Mouse (Mus musculus) T-cell, adult 66 days (primary cell): ENCODE results near the gene Pdk2. TPM values are rescaled to one million over a fixed set of nuclear protein-coding genes. Genes with fewer than 3 reads are reported as not detected.

Experiments
- total RNA-seq, 2 experiments: library from RNA; stranded (reverse); gene quantifications; 3 replicates in 1 of 2; 4 replicates in 1 of 2; pipeline ENCODE4 v1.2.4; 2023

The Pdk2 gene
- total RNA-seq: 10 to 100 TPM; 13.1 to 15.1 TPM

GRCm38 (mm10) chr11:95041139-95041609, at the start of gene Pdk2:
Gene Pdk2, minus strand, starts transcription at chr11:95041354.

GRCm38 (mm10) chr11:95076536-95077111, 35.5 kb upstream of the Pdk2 start, which contains the start of gene Itga3:
Gene Itga3, minus strand, starts transcription at chr11:95076801.

GRCm38 (mm10) chr11:95009629-95010014, 31.5 kb downstream of the Pdk2 start, which contains the start of gene Samd14:
Gene Samd14, plus strand, starts transcription at chr11:95009879.

DNA sequence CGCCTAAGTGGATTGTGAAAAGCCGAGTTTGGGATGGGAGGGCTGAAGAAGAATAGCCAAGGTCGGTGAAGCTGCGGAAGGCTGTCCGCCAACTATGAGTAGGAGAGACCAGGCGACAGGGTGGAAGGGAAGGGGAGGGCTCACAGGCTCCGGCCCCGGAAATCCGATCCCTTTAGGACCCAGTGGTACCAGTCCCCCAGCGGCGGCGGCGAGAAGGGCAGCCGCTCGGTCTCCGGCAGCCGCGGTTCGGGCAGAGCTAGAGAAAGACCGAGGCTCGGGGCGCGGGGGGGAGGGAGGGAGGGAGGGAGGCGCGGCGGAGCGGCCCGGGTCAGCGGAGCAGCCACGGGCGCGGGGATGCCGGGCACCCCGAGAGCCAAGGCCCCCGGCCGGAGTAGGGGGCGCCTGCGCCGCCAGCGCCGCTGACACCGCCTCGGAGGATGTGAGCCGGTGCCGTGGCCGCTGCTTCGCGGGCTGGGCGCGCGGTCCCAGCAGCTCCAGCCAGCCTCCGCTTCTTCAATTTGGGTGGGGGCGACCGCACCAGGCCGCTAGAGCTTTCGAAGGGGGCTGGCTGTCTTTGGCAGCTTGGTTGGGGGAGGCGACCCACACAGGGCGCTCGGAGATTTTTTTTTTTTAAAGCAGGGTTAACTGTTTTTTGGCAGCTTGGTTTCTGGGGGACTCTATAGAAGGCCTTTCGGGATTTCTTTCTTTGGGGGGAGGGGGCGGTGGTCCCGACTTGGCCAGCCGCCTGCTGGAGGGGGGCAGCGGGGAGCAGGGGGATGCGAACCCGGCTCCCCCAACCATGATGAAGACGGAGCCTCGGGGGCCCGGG, 50.2 kb downstream of the Pdk2 start, which contains the start of gene Ppp1r9b:
Gene Ppp1r9b (plus strand): TSS at position 287 of the 829 bp plus-strand sequence.

Other genes with a start within 250 kb of the Pdk2 start
- gene Col1a1, start 105.1 kb downstream of the Pdk2 start, total RNA-seq: 1 to 10 TPM; 1.5 to 1.8 TPM
- gene Hils1, start 73.8 kb downstream of the Pdk2 start, total RNA-seq: not detected
- not detected for gene Sgca, start 65.0 kb downstream of the Pdk2 start, total RNA-seq
- 100 to 1,000 TPM; 172 to 178 TPM for gene Ppp1r9b, start 50.3 kb downstream of the Pdk2 start, total RNA-seq
- gene Samd14, start 31.5 kb downstream of the Pdk2 start, total RNA-seq: 1 to 10 TPM; 1.2 to 2.1 TPM
- 1 to 10 TPM; 3.9 to 4.1 TPM for gene Itga3, start 35.4 kb upstream of the Pdk2 start, total RNA-seq
- gene Dlx3, start 78.8 kb upstream of the Pdk2 start, total RNA-seq: not detected
- gene Dlx4, start 104.9 kb upstream of the Pdk2 start, total RNA-seq: not detected
- gene Tac4, start 220.2 kb upstream of the Pdk2 start, total RNA-seq: not detected